Mouse (Mus musculus) lung, embryonic 15.5 days (tissue): ENCODE data around the gene Rab3gap2. TPM values are rescaled to one million over a fixed set of nuclear protein-coding genes. Genes with fewer than 3 reads are reported as not detected.

Experiments
- ATAC-seq: fragments of 200-750 bp; cut with Nextera tagmentation; 2 replicates; pipeline ENCODE4 v1.8.0; 2017; ENCODE audit warnings: moderate number of reproducible peaks, borderline replicate concordance; ENCODE audit not compliant: low FRiP score, low TSS enrichment; ENCODE audit errors: extremely low read depth
- H3K27ac ChIP-seq: fragments of 300-500 bp; sonication (generic); 2 replicates; pipeline ENCODE4 v1.5.1; 2015; ENCODE audit warnings: moderate library complexity, mild to moderate bottlenecking, inconsistent platforms
- H3K27me3 ChIP-seq: fragments of 300-500 bp; sonication (generic); 2 replicates; pipeline ENCODE4 v1.6.1; 2015; ENCODE audit warnings: inconsistent platforms
- H3K36me3 ChIP-seq: fragments of 300-500 bp; sonication (generic); 2 replicates; pipeline ENCODE4 v1.6.1; 2015; ENCODE audit warnings: inconsistent platforms
- H3K4me1 ChIP-seq: fragments of 300-500 bp; sonication (generic); 2 replicates; pipeline ENCODE4 v1.6.1; 2015; ENCODE audit warnings: inconsistent platforms
- H3K4me2 ChIP-seq: fragments of 300-500 bp; sonication (generic); 2 replicates; pipeline ENCODE4 v1.6.1; 2015; ENCODE audit warnings: inconsistent platforms, mild to moderate bottlenecking, moderate library complexity
- H3K4me3 ChIP-seq: fragments of 300-500 bp; sonication (generic); 2 replicates; pipeline ENCODE4 v1.5.1; 2015; ENCODE audit warnings: mild to moderate bottlenecking, inconsistent platforms
- H3K9ac ChIP-seq: fragments of 300-500 bp; sonication (generic); 2 replicates; pipeline ENCODE4 v1.6.1; 2015; ENCODE audit warnings: inconsistent platforms
- H3K9me3 ChIP-seq: fragments of 300-500 bp; sonication (generic); 2 replicates; pipeline ENCODE4 v1.6.1; 2016; ENCODE audit warnings: inconsistent platforms
- WGBS: fragments of 180-500 bp; shearing (Covaris S2); methylation state at CpG from one replicate; pipeline ENCODE4 v1.1.7; 2015; 5-methylcytosine and 5-hydroxymethylcytosine counted together
- polyA plus RNA-seq: library from polyadenylated mRNA; unstranded; fragments of >200 nt; fragmentation: Nextera tagmentation; extraction: Ambion mirVana; gene quantifications from 2 replicates; pipeline ENCODE4 v1.2.1, GENCODE M21; 2015

The Rab3gap2 gene
- polyA plus RNA-seq, 1 experiment from 2014 or later = 20.9 TPM

DNA sequence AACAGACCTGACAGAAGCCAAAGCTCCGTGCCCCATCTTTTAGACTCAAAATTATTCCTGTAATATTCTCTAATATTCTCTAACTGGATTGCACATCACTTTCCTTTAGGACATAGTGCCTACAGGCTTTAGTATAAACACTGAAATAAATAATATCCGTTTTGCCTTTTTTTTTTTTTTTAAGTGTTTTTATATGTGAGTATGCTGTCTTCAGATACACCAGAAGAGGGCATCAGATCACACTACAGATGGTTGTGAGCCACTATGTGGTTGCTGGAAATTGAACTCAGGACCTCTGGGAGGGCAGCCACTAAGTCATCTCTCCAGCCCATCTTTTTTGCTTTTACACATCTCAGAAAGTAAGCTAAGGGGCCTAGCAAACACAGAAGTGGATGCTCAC is 1.9 kb upstream of the Rab3gap2 start:
- no peak for ATAC-seq
- H3K4me3 ChIP-seq = no peak overlapping the region
- H3K4me2 ChIP-seq = no peak overlapping the region
- no peaks in the 10 kb centered on the region for H3K36me3 ChIP-seq
- peaks cover 18% of the 10 kb centered on the region for H3K4me1 ChIP-seq
- H3K9me3 ChIP-seq = no peaks in the 10 kb centered on the region
- WGBS = 74% methylated on average over 2 of the region's 2 CpGs
- H3K27ac ChIP-seq = no peak overlapping the region
- H3K9ac ChIP-seq = no peak overlapping the region
- no peaks in the 10 kb centered on the region for H3K27me3 ChIP-seq

- WGBS = 2% methylated on average over 23 of the region's 23 CpGs
- Histone ChIP-seq H3K27me3 (no peaks in the 10 kb centered on the region), H3K4me1 (peaks cover 18% of the 10 kb centered on the region), H3K4me2 (peak overlapping the region; percentile 79), H3K9me3 (no peaks in the 10 kb centered on the region), H3K36me3 (no peaks in the 10 kb centered on the region), H3K27ac (peak overlapping the region; percentile 89), H3K9ac (peak overlapping the region; percentile 43), H3K4me3 (peak overlapping the region; percentile 70)
- no peak for ATAC-seq
These were observed 565 bp upstream of the Rab3gap2 start for GRCm38 (mm10) chr1:185203196-185203908.

- H3K9ac ChIP-seq = peak overlapping the region; percentile 80
- H3K27me3 ChIP-seq = no peaks in the 10 kb centered on the region
- no peak for ATAC-seq
- no peaks in the 10 kb centered on the region for H3K36me3 ChIP-seq
- H3K4me2 ChIP-seq = peak overlapping the region; percentile 79
- 49% methylated on average over 8 of the region's 8 CpGs for WGBS
- peaks cover 25% of the 10 kb centered on the region for H3K4me1 ChIP-seq
- H3K9me3 ChIP-seq = no peaks in the 10 kb centered on the region
- H3K4me3 ChIP-seq = peak overlapping the region; percentile 70
- no peak overlapping the region for H3K27ac ChIP-seq
These were observed 1.2 kb downstream of the Rab3gap2 start for GRCm38 (mm10) chr1:185205090-185205489.

DNA sequence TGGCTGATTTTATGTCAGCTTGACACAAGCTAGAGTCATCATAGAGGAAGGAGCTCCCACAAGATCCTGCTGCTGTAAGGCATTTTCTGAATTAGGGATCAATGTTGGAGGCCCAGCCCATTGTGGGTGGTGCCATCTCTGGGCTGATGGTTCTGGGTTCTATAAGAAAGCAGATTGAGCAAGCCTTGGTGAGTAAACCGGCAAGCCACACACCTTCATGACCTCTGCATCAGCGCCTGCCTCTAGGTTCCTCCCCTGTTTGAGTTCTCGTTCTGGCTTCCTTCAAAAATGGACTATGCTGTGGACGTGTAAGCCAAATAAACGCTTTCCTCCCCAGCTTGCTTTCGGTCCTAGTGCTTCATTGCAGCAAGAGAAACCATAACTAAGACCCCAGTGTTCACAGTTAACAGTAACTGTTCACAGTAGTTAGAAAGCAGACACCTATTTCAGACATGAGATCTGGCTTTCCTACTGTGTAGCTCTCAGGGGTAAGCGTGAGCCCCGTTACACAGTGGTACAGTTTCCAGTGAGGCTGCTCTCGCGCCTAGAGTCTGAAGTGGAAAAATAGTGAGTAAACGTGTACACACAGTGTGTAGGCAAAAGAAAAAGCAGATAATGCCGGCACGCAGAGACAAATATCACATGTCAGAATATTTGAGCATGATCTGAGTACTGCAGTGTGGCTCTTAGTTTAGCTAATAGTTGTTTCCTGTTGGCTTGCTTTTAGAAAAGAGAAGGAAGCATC is 4.1 kb downstream of the Rab3gap2 start:
- H3K27me3 ChIP-seq = no peaks in the 10 kb centered on the region
- H3K4me1 ChIP-seq = peaks cover 22% of the 10 kb centered on the region
- no peak for ATAC-seq
- H3K4me3 ChIP-seq = no peak overlapping the region
- no peak overlapping the region for H3K9ac ChIP-seq
- H3K4me2 ChIP-seq = no peak overlapping the region
- no peaks in the 10 kb centered on the region for H3K9me3 ChIP-seq
- 84% methylated on average over 13 of the region's 13 CpGs for WGBS
- no peak overlapping the region for H3K27ac ChIP-seq
- H3K36me3 ChIP-seq = no peaks in the 10 kb centered on the region

GRCm38 (mm10) chr1:185208766-185209165 is 4.8 kb downstream of the Rab3gap2 start:
- WGBS = 83% methylated on average over 8 of the region's 8 CpGs
- Histone ChIP-seq H3K9me3 (no peaks in the 10 kb centered on the region), H3K27ac (no peak overlapping the region), H3K27me3 (no peaks in the 10 kb centered on the region), H3K4me3 (no peak overlapping the region), H3K36me3 (no peaks in the 10 kb centered on the region), H3K9ac (no peak overlapping the region), H3K4me1 (peaks cover 20% of the 10 kb centered on the region), H3K4me2 (no peak overlapping the region)
- ATAC-seq = no peak

DNA sequence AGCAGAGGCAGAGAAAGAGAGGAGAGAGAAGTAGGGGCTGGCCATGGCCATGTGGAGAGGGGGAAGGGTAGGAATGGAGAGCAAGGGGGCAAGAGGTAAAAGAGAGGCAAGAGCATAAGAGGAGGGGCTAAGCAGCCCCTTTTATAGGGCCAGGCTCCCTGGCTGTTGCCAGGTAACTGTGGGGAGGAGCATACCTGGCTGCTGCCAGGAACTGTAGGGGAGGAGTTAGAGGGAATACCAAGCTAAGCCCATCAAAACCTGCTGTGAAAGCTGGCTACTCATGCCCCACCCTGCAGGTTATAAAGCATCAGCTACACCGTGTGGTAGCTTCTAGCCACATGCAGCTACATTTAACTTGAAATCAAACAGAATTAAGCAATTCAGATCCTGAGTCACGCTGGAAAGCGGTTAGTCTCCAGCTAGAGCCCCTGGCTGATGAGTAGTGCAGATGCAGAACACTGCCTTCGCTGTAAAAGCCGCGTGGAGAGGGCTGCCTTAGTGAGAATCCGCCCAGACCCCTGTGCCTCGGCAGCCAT is 5.8 kb downstream of the Rab3gap2 start:
- H3K27me3 ChIP-seq = no peaks in the 10 kb centered on the region
- no peak overlapping the region for H3K4me3 ChIP-seq
- 30% methylated on average over 8 of the region's 8 CpGs for WGBS
- H3K9ac ChIP-seq = no peak overlapping the region
- H3K36me3 ChIP-seq = peaks cover 5% of the 10 kb centered on the region
- H3K27ac ChIP-seq = no peak overlapping the region
- no peaks in the 10 kb centered on the region for H3K9me3 ChIP-seq
- H3K4me1 ChIP-seq = peaks cover 17% of the 10 kb centered on the region
- peak; percentile 49 for ATAC-seq
- no peak overlapping the region; the same call in 1 of the 2 replicates for H3K4me2 ChIP-seq

DNA sequence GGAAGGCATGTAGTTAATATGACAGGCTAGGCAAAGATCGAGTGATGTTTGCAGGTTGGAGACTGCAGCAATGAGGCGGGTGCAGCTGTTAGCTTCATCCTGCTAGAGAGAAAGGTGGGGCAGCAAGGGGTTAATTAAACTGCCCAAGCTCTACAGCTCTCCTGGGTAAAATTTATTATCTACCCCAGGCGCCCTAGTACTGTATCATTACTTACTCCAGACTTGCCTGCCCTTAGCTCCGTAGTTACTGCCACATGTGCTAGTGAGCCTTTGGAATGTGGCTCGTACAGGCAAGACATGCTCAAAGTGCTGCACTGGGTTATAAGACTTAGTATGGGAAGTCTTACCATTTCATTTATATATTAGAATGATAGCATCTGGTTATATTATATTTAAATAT is 12.4 kb downstream of the Rab3gap2 start:
- WGBS = 34% methylated on average over 5 of the region's 5 CpGs
- Histone ChIP-seq H3K27ac (no peak overlapping the region), H3K27me3 (no peaks in the 10 kb centered on the region), H3K9ac (no peak overlapping the region), H3K4me3 (no peak overlapping the region), H3K36me3 (peaks cover 13% of the 10 kb centered on the region), H3K4me2 (no peak overlapping the region), H3K4me1 (no peaks in the 10 kb centered on the region), H3K9me3 (no peaks in the 10 kb centered on the region)
- ATAC-seq = no peak

DNA sequence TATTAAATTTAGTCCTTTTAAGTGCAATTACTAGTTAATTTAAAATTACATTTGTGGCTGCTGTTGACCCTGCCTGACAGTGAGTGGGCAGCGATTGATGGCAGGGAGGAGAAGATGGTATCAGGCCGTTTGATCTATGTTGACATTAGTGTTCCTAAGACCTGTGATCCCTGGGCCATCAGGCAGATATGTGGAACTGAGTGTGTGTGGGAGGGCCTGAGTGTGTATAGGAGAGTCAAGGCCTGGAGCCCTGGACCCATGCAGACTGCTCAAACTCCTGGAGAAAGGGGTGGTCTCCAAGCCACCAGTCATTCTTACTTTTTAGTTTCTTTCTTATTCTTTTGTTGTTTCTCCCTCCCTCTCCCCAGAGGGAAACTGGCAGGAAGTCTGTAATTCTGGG is 12.8 kb downstream of the Rab3gap2 start:
- no peak overlapping the region for H3K9ac ChIP-seq
- no peak for ATAC-seq
- H3K36me3 ChIP-seq = peaks cover 13% of the 10 kb centered on the region
- no peak overlapping the region for H3K4me3 ChIP-seq
- no peaks in the 10 kb centered on the region for H3K27me3 ChIP-seq
- no peak overlapping the region for H3K27ac ChIP-seq
- H3K4me1 ChIP-seq = no peaks in the 10 kb centered on the region
- H3K9me3 ChIP-seq = no peaks in the 10 kb centered on the region
- H3K4me2 ChIP-seq = no peak overlapping the region
- 14% methylated on average over 2 of the region's 2 CpGs for WGBS

DNA sequence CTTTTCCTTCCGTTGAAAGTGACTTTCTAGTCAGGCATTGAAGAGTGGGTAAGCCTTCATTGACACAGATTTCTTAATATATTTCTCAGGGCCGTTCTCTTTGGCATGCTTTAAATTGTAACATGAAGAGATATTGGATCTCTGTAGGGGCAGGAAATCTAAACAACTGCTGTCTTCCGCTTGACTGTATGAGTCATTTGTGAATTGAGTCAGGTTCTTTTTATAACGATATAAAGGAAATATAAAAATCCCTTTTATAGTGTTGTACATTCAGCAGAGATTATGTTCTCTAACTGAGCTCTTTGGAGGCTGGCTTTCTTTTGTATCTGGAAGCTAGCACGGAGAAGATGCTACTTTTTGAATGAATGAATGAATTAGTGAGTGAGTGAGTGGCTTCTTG is 14.0 kb downstream of the Rab3gap2 start:
- Histone ChIP-seq H3K9ac (no peak overlapping the region), H3K36me3 (peaks cover 17% of the 10 kb centered on the region), H3K4me1 (no peaks in the 10 kb centered on the region), H3K4me3 (no peak overlapping the region), H3K9me3 (no peaks in the 10 kb centered on the region), H3K4me2 (no peak overlapping the region), H3K27me3 (no peaks in the 10 kb centered on the region), H3K27ac (no peak overlapping the region)
- 68% methylated on average over 5 of the region's 5 CpGs for WGBS
- no peak for ATAC-seq

GRCm38 (mm10) chr1:185226889-185227288 is 23.0 kb downstream of the Rab3gap2 start:
- Histone ChIP-seq H3K36me3 (peaks cover 18% of the 10 kb centered on the region; the same call in 1 of the 2 replicates), H3K9me3 (no peaks in the 10 kb centered on the region), H3K4me1 (peaks cover 8% of the 10 kb centered on the region; the same call in 1 of the 2 replicates), H3K4me3 (no peak overlapping the region), H3K27me3 (no peaks in the 10 kb centered on the region), H3K4me2 (no peak overlapping the region), H3K27ac (no peak overlapping the region), H3K9ac (no peak overlapping the region)
- WGBS = 71% methylated on average over 6 of the region's 6 CpGs
- ATAC-seq = no peak

DNA sequence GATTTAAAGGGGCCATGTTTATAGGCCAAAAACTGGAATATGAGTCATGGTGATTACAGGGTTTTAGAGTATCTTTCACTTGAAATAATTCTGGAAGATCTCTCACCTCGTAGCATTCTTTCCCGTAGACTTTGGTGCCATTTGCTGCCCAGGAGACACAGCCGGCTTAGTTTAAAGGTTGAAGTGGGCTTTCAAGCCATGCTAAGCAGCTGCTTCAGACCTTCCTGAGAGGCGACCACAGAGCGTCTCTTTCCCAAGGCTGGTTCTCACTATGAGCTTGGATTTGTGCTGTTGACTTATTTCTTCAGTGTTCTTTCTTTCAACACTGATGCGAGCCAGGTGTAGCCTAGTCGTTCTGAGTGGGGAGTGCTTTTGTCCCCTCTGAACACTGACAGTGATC is 23.8 kb downstream of the Rab3gap2 start:
- Histone ChIP-seq H3K36me3 (peaks cover 16% of the 10 kb centered on the region; the same call in 1 of the 2 replicates), H3K4me1 (peaks cover 8% of the 10 kb centered on the region; the same call in 1 of the 2 replicates), H3K4me2 (no peak overlapping the region), H3K9me3 (no peaks in the 10 kb centered on the region), H3K4me3 (no peak overlapping the region), H3K9ac (no peak overlapping the region), H3K27me3 (no peaks in the 10 kb centered on the region), H3K27ac (no peak overlapping the region)
- ATAC-seq = no peak
- 72% methylated on average over 7 of the region's 7 CpGs for WGBS
